Mouse (Mus musculus): ENCODE results near the gene Cox6a2.
"Not testable (repeated sequence)": the region's sequence is repeated elsewhere in the genome, so short reads cannot be mapped to it uniquely, and the experiment has no call there.

Cox6a2 gene

DNA sequence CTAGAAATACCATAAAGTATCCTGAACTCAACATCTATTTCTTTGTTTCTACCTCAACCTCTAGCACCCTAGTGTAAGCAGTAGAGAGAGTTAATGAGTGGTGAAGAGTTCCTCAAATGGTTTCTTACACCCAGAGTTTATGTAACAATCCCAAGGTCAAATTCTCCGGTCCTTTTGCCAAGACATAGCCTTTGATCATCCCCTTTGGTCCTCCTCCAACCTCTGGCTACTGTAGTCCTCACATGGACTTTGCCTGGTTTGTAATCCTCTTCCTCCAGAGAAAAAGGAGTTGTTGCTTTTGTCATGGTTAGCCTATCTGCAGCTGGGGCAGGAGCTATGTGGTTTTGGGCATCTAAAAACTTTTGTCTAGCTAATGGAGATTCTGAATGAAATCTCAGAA lies 29.3 kb upstream of the Cox6a2 start:
- in situ Hi-C loops (cut with MboI, MseI): no loop called here

DNA sequence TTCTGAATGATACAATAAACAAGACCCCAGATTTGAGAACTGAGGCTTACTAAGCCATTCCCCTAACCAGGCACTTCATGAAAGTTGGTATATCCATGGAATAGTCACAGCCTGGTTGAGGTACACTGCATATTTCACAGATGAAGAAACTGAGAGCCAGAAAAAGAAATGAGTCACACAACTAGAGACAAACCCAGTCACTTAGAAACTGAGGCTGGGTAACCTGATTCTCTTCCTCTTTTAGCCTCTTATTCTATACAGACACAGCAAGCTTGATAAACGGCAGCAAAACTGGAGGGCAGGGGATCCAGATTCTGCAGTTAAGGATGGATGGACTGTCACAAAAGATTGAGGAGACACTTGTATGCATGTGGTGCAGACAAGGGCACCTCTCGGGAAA lies 28.6 kb upstream of the Cox6a2 start:
- in situ Hi-C loops (cut with MboI, MseI): no loop called here

DNA sequence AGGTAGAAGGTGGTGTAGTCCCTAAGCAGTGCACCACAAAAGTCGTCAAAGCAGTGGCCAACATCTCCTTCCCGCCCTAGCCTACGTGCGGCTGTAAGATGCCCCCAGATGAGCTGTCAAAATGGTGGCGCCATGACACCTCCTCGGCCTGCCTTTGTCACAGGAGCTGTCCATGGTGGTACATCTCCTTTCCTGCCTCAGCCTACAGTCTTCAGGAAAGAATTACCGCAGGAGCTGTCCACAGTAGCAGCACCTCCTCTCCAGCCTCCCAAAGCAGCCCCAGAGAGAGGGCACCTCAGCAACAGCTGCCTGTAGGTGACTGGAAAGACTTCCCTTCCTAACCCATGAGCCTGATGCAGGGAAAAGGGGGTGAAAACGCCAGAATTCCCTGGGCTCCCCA lies 25.6 kb upstream of the Cox6a2 start:
- in situ Hi-C loops (cut with MboI, MseI): no loop called here

DNA sequence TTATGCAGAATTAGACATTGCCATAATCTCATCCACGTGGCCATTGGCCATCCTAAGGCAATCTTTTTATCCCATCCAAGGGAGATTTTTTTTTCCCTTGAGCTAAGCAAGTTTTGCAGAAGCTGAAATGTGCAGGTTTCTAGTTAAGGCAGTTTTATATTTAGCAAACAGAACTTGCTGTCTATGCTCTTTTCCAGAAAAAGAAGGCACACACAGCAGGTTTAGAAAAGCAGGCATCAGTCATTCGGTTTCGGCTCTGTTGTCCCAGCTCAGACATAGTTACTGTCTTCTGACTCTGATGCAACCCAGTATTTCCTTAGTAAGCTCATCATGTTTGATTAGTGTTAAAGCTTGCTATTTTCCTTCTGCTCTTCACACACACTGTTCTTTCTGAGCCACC lies 14.7 kb upstream of the Cox6a2 start:
- in situ Hi-C loops (cut with MboI, MseI): no loop called here

DNA sequence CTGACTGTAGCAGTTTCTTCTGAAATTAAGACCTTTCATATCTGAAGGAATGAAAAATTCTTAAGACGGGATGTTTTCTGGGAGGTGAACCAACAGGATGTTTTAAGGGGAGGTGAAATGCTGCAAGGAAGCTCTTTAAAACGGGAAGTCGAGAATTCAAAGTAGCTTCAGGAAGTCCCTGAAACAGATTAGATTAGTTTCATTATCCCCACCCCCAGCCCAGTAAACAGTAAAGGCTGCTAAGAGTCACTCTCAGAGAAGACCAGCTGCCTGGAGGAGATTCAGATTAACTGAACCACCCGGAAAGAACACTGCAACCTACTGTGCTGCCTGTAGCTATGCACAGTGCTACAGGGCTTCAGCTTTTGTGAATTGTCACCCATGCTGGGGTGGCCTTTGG lies 13.8 kb upstream of the Cox6a2 start:
- in situ Hi-C loops (cut with MboI, MseI): no loop called here

DNA sequence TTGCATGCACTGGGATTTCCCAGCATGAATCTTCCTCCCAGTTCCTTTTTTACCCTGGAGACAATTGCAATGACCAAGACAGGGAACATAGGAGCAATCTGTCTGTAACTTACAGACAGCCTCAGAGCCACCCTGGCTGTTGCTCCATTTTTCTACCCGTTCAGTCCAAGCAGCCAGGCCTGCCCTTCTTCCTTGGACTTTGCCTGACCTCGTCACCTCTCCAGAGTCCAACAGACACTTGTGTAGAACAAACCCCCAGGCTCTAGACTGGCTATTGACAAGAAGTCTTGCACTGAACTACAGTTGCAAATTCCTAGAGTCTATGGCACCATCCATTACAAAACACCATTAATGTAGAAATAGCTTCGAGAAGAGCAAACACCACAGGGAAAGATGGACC lies 3.6 kb upstream of the Cox6a2 start:
- in situ Hi-C loops (cut with MboI, MseI): loop anchor here (5.0 kb wide), 1 partner anchor 113 kb away; no protein-coding TSS in a partner anchor

DNA sequence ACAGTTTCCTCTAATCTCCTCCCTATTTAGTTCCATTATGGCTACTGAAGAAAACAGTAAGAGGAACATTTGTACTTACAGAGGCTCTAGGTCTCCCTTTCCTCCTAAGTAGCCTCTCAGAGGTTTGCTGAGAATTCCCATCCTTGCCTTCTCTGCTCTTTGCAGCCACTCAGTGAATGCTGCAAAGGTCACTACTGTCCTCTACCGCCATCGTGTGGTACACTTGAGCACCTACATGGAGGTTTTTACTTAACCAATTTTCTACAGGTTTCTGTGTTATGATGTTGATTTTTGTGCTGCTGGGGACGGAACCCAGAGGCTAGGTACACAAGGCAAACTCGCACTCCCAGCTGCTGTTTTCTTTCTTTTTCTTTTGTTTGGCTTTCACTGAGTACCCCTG lies 2.0 kb upstream of the Cox6a2 start:
- in situ Hi-C loops (cut with MboI, MseI): loop anchor here (5.0 kb wide), 1 partner anchor 111 kb away; no protein-coding TSS in a partner anchor

DNA sequence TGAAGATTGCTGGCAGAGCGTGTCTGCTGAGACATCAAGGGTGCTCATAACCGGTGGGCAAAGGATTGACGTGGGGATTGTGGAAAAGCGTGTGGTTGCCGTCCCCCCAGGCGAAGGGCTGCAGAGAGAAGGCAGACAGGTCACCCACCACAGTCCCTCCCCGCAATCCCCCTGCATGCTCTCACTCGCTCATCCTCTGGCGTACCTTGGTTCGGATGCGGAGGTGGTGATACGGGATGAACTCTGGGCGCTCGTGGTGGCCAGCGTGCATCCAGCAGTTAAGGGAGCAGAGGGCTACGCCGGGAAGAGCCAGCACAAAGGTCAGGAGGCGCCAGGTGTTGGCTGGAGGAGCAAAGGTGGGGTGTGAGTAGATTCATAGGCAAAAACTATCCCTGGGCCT lies 492 bp downstream of the Cox6a2 start:
- in situ Hi-C loops (cut with MboI, MseI): loop anchor here (5.0 kb wide), 1 partner anchor 108 kb away; no protein-coding TSS in a partner anchor

DNA sequence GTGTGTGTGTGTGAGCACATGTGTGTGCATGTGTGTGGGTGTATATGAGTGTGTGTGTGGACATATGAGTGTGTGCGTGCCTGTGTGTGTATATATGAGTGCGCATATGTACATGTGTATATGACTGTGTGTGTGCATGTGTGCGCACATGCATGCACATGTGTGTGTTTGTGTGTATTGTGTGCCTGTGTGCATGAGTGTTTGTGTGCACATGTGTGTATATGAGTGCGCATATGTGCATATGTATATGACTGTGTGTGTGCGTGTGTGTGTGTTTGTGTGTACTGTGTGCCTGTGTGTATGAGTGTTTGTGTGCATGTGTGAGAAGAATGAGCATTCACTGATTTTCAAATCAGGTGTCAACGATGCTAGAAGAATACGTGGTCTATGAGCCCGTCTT lies 2.0 kb downstream of the Cox6a2 start:
- in situ Hi-C loops (cut with MboI, MseI): loop anchor here (5.0 kb wide), 1 partner anchor 57 kb away; no protein-coding TSS in a partner anchor

DNA sequence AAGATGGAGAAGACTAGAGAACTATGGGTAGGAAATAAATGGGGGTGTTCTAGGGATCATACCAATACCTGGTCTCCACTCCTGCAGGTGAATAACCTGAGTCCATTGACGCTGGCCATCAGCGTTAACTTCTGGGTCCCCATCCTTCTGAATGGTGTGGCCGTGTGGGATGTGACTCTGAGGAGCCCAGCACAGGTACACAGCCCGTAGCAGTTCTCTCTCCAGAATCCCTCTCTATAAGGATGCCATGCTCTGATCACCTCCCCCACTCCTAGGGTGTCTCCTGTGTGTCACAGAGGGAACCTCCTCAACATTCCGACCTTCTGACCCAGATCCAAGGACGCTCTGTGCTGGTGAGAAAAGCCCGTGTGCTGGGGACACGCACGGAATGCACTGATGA lies 3.1 kb downstream of the Cox6a2 start:
- in situ Hi-C loops (cut with MboI, MseI): loop anchor here (5.0 kb wide), 1 partner anchor 56 kb away; no protein-coding TSS in a partner anchor

DNA sequence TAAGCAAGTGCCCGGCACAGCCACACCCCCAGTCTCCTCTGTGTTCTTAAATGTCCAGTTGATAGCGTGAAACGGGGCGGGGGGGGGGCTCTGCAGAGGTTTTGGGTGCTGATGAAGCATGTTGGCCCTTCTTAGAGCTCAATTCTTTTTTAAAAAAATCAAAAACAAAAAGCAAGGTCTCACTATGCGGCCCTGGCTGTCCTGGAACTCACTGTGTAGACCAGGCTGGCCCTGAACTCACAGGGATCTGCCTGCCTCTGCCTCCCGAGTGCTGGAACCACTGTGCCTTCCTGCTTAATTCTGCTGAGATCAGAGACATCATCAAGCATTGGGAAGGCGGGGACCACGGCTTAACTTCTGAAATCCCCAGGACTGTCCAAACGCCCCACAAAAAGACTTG lies 4.6 kb downstream of the Cox6a2 start:
- in situ Hi-C loops (cut with MboI, MseI): loop anchor here (5.0 kb wide), 1 partner anchor 54 kb away; no protein-coding TSS in a partner anchor

DNA sequence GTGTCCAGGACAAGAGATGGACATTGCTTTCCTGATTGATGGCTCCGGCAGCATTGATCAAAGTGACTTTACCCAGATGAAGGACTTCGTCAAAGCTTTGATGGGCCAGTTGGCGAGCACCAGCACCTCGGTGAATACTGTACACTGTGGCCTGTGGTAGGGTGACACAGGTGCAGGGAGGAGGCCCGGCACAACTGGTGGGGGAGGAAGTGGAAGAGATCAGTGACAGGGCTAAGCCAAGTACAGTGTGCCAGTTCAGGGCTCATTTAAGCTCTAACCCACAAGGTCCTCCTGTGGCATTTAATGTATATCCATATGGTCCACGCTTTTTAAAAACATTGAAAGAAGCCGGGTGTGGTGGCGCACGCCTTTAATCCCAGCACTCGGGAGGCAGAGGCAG lies 24.5 kb downstream of the Cox6a2 start:
- in situ Hi-C loops (cut with MboI, MseI): no loop called here

DNA sequence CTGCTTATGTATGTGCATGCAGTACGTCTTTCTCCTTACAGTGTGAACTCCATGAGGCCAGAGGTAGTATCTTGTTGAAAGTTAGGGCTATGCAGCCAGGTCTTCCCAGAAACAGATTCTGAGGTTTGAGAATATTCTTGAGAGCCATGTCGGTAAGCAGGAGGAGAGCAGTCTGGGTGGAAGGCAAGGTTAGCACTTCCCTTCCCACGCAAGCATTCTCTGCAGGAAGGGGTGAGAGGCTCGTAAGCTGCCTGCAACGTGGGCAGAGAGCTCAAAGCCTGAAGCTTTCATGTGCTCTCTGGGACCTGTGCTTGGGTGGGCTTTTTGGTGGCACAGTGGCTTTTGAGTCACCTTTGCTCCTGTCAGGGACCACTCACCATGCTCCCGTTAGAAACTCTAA lies 25.6 kb downstream of the Cox6a2 start:
- in situ Hi-C loops (cut with MboI, MseI): no loop called here

DNA sequence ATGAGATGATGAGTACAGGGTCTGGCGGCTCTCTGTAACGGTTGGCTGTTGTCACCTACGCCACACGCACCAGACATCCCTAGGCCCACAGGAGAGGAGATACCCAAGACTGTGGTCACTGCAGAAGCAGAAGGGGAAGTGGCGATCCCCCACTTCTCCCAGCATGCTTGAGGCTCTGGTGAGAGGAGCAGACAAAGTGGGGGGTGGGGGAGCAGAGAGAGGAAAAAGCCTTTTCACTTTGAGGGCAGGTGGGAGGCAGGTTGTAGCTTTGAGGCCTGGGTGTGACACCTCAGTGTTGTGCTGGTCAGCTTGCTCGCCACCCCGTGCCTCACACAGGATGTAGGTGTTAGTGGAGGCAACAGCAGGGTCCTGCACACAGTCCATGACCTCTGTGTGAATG lies 26.1 kb downstream of the Cox6a2 start:
- in situ Hi-C loops (cut with MboI, MseI): no loop called here

DNA sequence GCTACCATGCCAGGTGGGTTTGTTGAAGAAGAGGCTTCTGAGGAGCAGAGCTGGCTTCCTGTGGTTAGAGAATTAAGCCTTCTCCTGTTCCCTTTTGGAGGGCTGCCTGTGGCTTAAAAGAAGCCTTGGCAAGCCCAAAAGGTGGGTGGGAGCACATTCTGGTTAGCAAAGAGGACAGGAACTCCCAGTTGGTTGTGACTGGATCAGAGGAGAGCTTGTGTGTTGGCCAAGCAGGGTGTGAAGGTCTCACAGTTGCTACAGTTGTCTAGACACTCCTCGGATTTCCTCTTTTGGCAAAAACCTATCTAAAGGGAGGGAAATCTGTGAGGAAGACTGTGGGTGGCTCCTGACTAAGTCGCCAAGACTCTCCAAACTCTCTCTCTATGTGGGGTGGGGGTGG lies 27.8 kb downstream of the Cox6a2 start:
- in situ Hi-C loops (cut with MboI, MseI): no loop called here

DNA sequence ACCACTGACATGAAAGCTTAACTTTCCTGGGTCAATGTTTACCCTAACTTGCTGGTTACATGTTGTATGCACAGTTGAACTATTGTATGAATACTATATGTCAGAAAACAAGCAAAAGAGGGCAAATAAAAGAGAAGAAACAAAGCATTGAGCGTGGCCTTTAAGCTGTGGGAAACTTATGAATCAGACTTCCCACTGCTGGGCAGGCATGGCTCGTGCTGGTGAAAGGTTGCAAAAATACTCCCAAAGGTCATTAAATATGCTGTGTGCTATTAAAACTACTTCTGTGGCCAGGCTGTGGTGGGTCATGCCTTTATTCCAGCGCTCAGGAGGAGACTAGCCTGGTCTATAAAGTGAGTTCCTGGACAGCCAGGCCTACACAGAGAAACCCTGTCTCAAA lies 36.2 kb downstream of the Cox6a2 start:
- in situ Hi-C loops (cut with MboI, MseI): no loop called here

DNA sequence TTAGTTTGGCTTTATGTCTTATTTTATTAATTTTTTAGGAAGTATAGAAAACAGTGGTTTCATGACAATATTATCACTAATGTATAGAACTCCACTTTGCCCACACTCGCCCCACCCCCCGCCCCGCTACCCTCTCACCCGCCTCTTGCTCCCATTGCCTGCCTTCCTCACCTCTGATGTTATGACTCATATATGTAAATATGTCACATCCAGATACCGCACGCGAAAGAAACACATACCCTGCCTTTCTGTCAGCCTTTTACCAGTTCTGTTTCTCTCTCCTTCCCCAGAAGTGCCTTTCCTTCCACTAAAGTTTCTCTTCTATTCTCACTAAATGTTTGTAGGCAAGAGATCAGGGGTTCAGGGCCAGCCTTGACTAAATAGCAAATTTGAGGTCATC lies 39.8 kb downstream of the Cox6a2 start:
- in situ Hi-C loops (cut with MboI, MseI): no loop called here

DNA sequence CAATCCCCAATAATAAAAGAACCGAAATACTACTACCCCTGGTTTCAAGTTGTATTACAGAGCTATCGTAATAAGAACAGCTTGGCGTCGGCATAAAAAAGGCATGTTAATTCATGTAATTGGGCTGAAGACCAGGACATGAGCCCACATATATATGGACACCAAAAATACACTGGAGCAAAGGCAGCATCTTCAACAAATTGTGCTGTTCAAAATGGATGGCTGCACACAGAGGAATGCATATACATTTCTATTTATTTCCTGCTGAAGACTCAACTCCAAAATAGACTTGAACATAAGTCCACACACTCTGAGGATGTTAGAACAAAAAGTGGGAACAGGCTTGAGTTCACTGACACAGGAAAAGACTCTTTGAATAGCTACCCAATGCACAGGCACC lies 42.2 kb downstream of the Cox6a2 start:
- in situ Hi-C loops (cut with MboI, MseI): no loop called here

DNA sequence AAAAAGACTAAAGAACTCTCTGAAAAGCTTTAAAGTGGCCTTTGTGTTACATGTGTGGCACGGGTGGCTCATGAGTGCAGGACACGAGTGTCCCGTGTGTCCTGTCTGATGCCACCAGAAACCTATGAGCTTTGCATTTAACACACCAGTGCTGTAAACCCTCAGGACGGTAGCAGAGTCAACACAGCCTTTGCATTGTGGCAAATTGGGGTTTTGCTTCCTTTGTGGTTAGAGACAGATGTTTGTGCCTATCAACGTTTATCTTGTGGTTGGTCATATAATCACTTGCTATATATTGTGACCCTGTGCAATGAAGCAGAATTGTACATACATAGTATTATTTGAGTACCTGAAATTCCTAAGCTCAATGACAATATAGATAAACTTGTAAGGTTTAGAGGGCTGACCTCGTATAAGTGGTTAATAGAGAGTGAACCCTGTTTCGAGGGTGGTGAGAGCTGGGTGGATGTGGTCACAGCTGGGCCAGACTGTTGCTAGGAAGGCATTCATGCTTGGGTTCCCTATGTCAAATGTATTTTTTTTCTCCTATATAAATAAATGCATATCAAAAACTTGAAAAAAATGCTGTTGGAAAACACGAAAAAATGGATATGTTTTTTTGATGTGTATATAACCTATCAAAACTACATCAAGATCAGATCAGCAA lies 47.4 kb downstream of the Cox6a2 start:
- in situ Hi-C loops (cut with MboI, MseI): not testable (repeated sequence)

All from T-helper 2 cell (primary cell).